Mouse (Mus musculus) forebrain, embryonic 14.5 days (tissue): ENCODE measurements around the gene Tsc22d4. TPM values are rescaled to one million over a fixed set of nuclear protein-coding genes. Genes with fewer than 3 reads are reported as not detected.

Experiments used
- ATAC-seq: fragments of 200-750 bp; cut with Nextera tagmentation; 2 replicates; pipeline ENCODE4 v1.8.0; 2017; ENCODE audit warnings: mild to moderate bottlenecking, moderate library complexity
- DNase-seq: peaks from one replicate; pipeline ENCODE4 v3.0.0-alpha.2; 2015; ENCODE audit warnings: low spot score
- H3K27ac ChIP-seq: fragments of 300-500 bp; sonication (generic); 2 replicates; pipeline ENCODE4 v1.5.1; 2014; ENCODE audit warnings: low read depth, mild to moderate bottlenecking, control low read depth, low read length, moderate library complexity
- H3K27me3 ChIP-seq: fragments of 300-500 bp; sonication (generic); replicated peaks from 2 replicates; pipeline ENCODE4 v1.6.1; 2014; ENCODE audit warnings: low read length, control low read depth, mixed read lengths; ENCODE audit not compliant: control insufficient read depth, insufficient read depth
- H3K36me3 ChIP-seq: fragments of 300-500 bp; sonication (generic); 2 replicates; pipeline ENCODE4 v1.6.1; 2014; ENCODE audit warnings: low read length, control low read depth; ENCODE audit not compliant: control insufficient read depth, insufficient read depth
- H3K4me1 ChIP-seq: fragments of 300-500 bp; sonication (generic); 2 replicates; pipeline ENCODE4 v1.6.1; 2014; ENCODE audit warnings: antibody characterized with exemption, low read length, control low read depth; ENCODE audit not compliant: control insufficient read depth, insufficient read depth
- H3K4me2 ChIP-seq: fragments of 300-500 bp; sonication (generic); 2 replicates; pipeline ENCODE4 v1.6.1; 2014; ENCODE audit warnings: mild to moderate bottlenecking, control low read depth, low read length
- H3K4me3 ChIP-seq: fragments of 300-500 bp; sonication (generic); 2 replicates; pipeline ENCODE4 v1.5.1; 2014; ENCODE audit warnings: low read depth, low read length, control low read depth
- H3K9ac ChIP-seq: fragments of 300-500 bp; sonication (generic); 2 replicates; pipeline ENCODE4 v1.6.1; 2014; ENCODE audit warnings: mild to moderate bottlenecking, low read length, control low read depth, moderate library complexity
- H3K9me3 ChIP-seq: fragments of 300-500 bp; sonication (generic); replicated peaks from 2 replicates; pipeline ENCODE4 v1.6.1; 2016; ENCODE audit warnings: low read length, control low read depth, mixed read lengths; ENCODE audit not compliant: control insufficient read depth
- WGBS: fragments of 180-500 bp; shearing (Covaris S2); extraction: QIAGEN DNeasy Blood & Tissue Kit; methylation state at CpG from one replicate; pipeline ENCODE4 v1.1.7; 2014; 5-methylcytosine and 5-hydroxymethylcytosine counted together
- polyA plus RNA-seq: library from polyadenylated mRNA; unstranded; fragments of >200 nt; fragmentation: Nextera tagmentation; extraction: Ambion mirVana; gene quantifications from 2 replicates; pipeline ENCODE4 v1.2.1, GENCODE M21; 2014

The Tsc22d4 gene
- polyA plus RNA-seq, 1 experiment from 2014 or later, result 52.3 TPM

- no peaks in the 10 kb centered on the region for H3K9me3 ChIP-seq
- ATAC-seq (no peak), DNase-seq (no peak)
- 11% methylated on average over 1 of the region's 1 CpGs for WGBS
- H3K4me3 ChIP-seq, result no peak overlapping the region
- no peak overlapping the region for H3K9ac ChIP-seq
- H3K4me1 ChIP-seq, result no peaks in the 10 kb centered on the region
- no peak overlapping the region for H3K27ac ChIP-seq
- H3K4me2 ChIP-seq, result no peak overlapping the region
- H3K27me3 ChIP-seq, result no peaks in the 10 kb centered on the region
- H3K36me3 ChIP-seq, result no peaks in the 10 kb centered on the region
Observed at GRCm38 (mm10) chr5:137768475-137768874, 22.9 kb downstream of the Tsc22d4 start.

GRCm38 (mm10) chr5:137770709-137771108 lies 25.2 kb downstream of the Tsc22d4 start:
- 34% methylated on average over 2 of the region's 2 CpGs for WGBS
- H3K4me2 ChIP-seq, result no peak overlapping the region
- H3K4me1 ChIP-seq, result no peaks in the 10 kb centered on the region
- no peak overlapping the region for H3K27ac ChIP-seq
- H3K9me3 ChIP-seq, result no peaks in the 10 kb centered on the region
- no peak overlapping the region for H3K9ac ChIP-seq
- H3K27me3 ChIP-seq, result no peaks in the 10 kb centered on the region
- no peaks in the 10 kb centered on the region for H3K36me3 ChIP-seq
- ATAC-seq, result peak; percentile 42; the same call in 1 of the 2 replicates
- no peak overlapping the region for H3K4me3 ChIP-seq
- DNase-seq, result peak; percentile 71

DNA sequence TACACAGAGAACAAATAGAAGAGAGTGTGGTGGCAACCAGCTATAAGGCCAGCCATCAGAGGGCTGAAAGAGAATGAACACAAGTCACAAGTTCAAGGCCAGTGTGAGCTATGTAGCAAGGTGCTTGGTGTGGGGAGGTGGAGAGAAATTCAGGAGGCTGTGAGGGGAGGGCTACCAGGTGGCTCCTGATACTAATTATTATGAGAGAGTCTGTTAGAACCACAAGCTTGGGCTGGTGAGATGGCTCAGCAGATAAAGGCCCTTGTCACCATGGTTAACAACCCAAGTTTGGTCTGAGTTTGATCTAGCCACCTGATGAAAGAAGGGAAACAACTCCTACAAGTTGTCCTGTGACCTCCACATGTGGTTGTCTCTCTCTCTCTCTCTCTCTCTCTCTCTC lies 27.2 kb downstream of the Tsc22d4 start:
- no peaks in the 10 kb centered on the region for H3K36me3 ChIP-seq
- H3K4me2 ChIP-seq, result no peak overlapping the region
- no peaks in the 10 kb centered on the region for H3K9me3 ChIP-seq
- no peak overlapping the region for H3K4me3 ChIP-seq
- H3K27me3 ChIP-seq, result no peaks in the 10 kb centered on the region
- H3K9ac ChIP-seq, result no peak overlapping the region
- DNase-seq (no peak), ATAC-seq (no peak)
- peaks cover 3% of the 10 kb centered on the region; the same call in 1 of the 2 replicates for H3K4me1 ChIP-seq
- no peak overlapping the region for H3K27ac ChIP-seq

DNA sequence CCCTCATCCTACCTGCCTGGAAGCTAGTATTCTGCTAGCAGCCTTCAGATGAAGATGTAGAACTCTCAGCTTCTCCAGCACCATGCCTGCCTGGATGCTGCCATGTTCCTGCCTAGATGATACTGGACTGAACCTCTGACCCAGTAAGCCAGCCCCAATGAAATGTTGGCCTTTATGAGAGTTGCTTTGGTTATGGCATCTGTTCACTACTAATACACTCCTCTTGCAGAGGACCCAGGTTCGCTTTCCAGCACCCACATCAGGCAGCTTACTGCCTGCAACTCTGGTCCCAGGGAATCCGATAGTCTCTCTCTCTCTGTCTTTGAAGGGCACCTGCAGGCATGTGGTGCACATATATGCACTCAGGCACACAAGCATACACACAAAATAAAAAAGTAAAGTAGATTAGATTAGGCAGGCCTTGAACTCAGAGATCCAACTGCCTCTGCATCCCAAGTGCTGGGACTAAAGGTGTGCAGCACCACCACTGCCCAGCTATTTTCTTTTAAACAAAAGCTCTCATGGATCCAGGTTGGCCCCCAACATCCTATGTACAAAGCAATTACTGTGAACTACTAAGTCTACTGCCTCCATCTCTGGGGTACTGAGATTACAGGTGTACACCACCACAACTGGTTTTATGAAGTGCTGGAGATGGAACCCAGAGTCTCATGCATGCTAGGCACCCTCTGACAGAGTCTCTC lies 30.2 kb downstream of the Tsc22d4 start:
- WGBS, result 88% methylated on average over 2 of the region's 2 CpGs
- Histone ChIP-seq H3K27me3 (no peaks in the 10 kb centered on the region), H3K4me3 (no peak overlapping the region), H3K36me3 (peaks cover 7% of the 10 kb centered on the region), H3K27ac (no peak overlapping the region), H3K9me3 (no peaks in the 10 kb centered on the region), H3K4me1 (peaks cover 19% of the 10 kb centered on the region), H3K4me2 (no peak overlapping the region), H3K9ac (no peak overlapping the region)
- ATAC-seq (no peak), DNase-seq (no peak)

DNA sequence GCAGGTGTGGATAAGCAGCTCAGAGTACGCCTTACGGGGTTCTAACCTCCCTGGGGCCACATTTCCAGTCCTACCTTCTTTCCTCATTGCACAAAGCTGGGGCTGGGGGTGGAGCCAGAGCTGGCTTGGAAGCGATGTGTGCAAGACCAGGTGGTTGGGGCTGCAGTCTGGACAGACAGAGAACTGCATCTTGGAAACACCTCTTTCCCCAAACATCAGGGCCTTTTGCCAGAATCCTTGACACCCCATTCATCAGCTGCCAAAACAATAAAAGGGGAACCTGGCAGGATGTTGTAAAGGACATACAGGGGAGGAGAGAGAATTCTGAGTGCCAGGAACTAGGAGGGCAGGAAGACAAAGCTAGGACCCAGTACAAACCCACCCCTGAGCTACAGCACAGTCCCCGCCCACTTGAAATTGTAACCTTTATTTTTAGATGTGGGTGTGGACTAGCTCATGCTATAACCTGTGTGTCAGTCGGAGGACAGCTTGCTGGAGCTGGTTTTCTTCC lies 30.9 kb downstream of the Tsc22d4 start:
- Histone ChIP-seq H3K9ac (no peak overlapping the region), H3K9me3 (no peaks in the 10 kb centered on the region), H3K36me3 (peaks cover 15% of the 10 kb centered on the region), H3K27me3 (no peaks in the 10 kb centered on the region), H3K4me1 (peaks cover 19% of the 10 kb centered on the region), H3K27ac (no peak overlapping the region), H3K4me3 (no peak overlapping the region), H3K4me2 (no peak overlapping the region)
- 39% methylated on average over 5 of the region's 5 CpGs for WGBS
- DNase-seq (peak; percentile 44), ATAC-seq (no peak)

GRCm38 (mm10) chr5:137777267-137777845 lies 31.8 kb downstream of the Tsc22d4 start:
- Histone ChIP-seq H3K36me3 (peaks cover 24% of the 10 kb centered on the region), H3K4me1 (peaks cover 19% of the 10 kb centered on the region), H3K27ac (no peak overlapping the region), H3K4me2 (no peak overlapping the region), H3K9ac (no peak overlapping the region), H3K4me3 (no peak overlapping the region), H3K9me3 (no peaks in the 10 kb centered on the region), H3K27me3 (no peaks in the 10 kb centered on the region)
- 88% methylated on average over 7 of the region's 7 CpGs for WGBS
- ATAC-seq, result no peak
- DNase-seq, result no peak

- peak; percentile 98 for ATAC-seq
- Histone ChIP-seq H3K4me1 (peaks cover 28% of the 10 kb centered on the region), H3K27ac (peak within 1 kb of the TSS; percentile 86), H3K4me3 (peak within 1 kb of the TSS; percentile 98), H3K9ac (peak within 1 kb of the TSS; percentile 95), H3K36me3 (peaks cover 34% of the 10 kb centered on the region), H3K4me2 (peak within 1 kb of the TSS; percentile 96), H3K9me3 (no peaks in the 10 kb centered on the region), H3K27me3 (no peaks in the 10 kb centered on the region)
- WGBS, result 0% methylated on average over 31 of the region's 31 CpGs
- peak; percentile 99 for DNase-seq
Observed at GRCm38 (mm10) chr5:137778635-137779034, 33.1 kb downstream of the Tsc22d4 start, which contains the start of gene Ppp1r35. Gene Ppp1r35, plus strand, starts transcription at chr5:137778849.

- Histone ChIP-seq H3K36me3 (peaks cover 41% of the 10 kb centered on the region), H3K9me3 (no peaks in the 10 kb centered on the region), H3K4me3 (peak overlapping the region; percentile 98), H3K4me1 (peaks cover 34% of the 10 kb centered on the region), H3K4me2 (peak overlapping the region; percentile 96), H3K27ac (peak overlapping the region; percentile 86), H3K27me3 (no peaks in the 10 kb centered on the region), H3K9ac (peak overlapping the region; percentile 95)
- WGBS, result under 1% methylated on average over 69 of the region's 83 CpGs
- no peak for DNase-seq
- peak; percentile 45 for ATAC-seq
Observed at GRCm38 (mm10) chr5:137779053-137779933, 33.8 kb downstream of the Tsc22d4 start.
